In genomic region chr14:8172507-8173410, GRCm38 (mm10) we compare ENCODE assay signal across 8 mouse cellular contexts. TPM values are rescaled to one million over a fixed set of nuclear protein-coding genes. Genes with fewer than 3 reads are reported as not detected.
A peak's percentile ranks its signal among the peaks of the same experiment; 100 is the strongest.
DNase-seq lines count a peak whose midpoint lies in the region; ATAC-seq and TF ChIP-seq lines count a peak whose summit lies in the region.

Gene Pdhb, minus strand, starts transcription at chr14:8173025.

- no peaks in the 10 kb centered on the region for H3K27me3 ChIP-seq in embryonic facial prominence, embryonic 15.5 days
- no peaks in the 10 kb centered on the region for H3K27me3 ChIP-seq in limb, embryonic 14.5 days (ENCODE audit: control insufficient read depth, insufficient read depth, low read length)
- H3K27me3 ChIP-seq in midbrain, postnatal 0 days (ENCODE audit: insufficient read depth, low read length): no peaks in the 10 kb centered on the region

- under 1% methylated on average over 64 of the region's 64 CpGs for WGBS in bone marrow, adult 2 months
- WGBS in embryonic facial prominence, embryonic 15.5 days: under 1% methylated on average over 62 of the region's 64 CpGs
- WGBS in limb, embryonic 14.5 days: under 1% methylated on average over 62 of the region's 64 CpGs
- under 1% methylated on average over 64 of the region's 64 CpGs for WGBS in midbrain, postnatal 0 days

- DNase-seq in 416B (ENCODE audit: low read depth): peak; percentile 99
- peak; percentile 100 for DNase-seq in heart, adult 8-10 months (ENCODE audit: low spot score)
- DNase-seq in kidney, adult 9 months: peak; percentile 100
- peak; percentile 99 for DNase-seq in limb, embryonic 14.5 days (ENCODE audit: low spot score)
- DNase-seq in midbrain, postnatal 0 days (ENCODE audit: low spot score): peak; percentile 100
- peak; percentile 96 to 99 for DNase-seq in spleen, postnatal 14 days (ENCODE audit: low spot score in 2 of 2)

- peak within 1 kb of the TSS; percentile 87 for H3K4me2 ChIP-seq in embryonic facial prominence, embryonic 15.5 days (replicated peaks)
- H3K4me2 ChIP-seq in limb, embryonic 14.5 days (replicated peaks; ENCODE audit: low read depth, low read length, severe bottlenecking): peak within 1 kb of the TSS; percentile 64
- H3K4me2 ChIP-seq in midbrain, postnatal 0 days (ENCODE audit: low read depth, low read length, poor library complexity, severe bottlenecking): peak within 1 kb of the TSS; percentile 78

- peak within 1 kb of the TSS; percentile 92 for H3K9ac ChIP-seq in embryonic facial prominence, embryonic 15.5 days
- H3K9ac ChIP-seq in limb, embryonic 14.5 days (ENCODE audit: low read depth, low read length, severe bottlenecking): peak within 1 kb of the TSS; percentile 85
- H3K9ac ChIP-seq in midbrain, postnatal 0 days (replicated peaks; ENCODE audit: low read length, poor library complexity, severe bottlenecking): peak within 1 kb of the TSS; percentile 83

- H3K9me3 ChIP-seq in embryonic facial prominence, embryonic 15.5 days (replicated peaks): no peaks in the 10 kb centered on the region
- H3K9me3 ChIP-seq in limb, embryonic 14.5 days (ENCODE audit: control insufficient read depth, low read length): no peaks in the 10 kb centered on the region
- H3K9me3 ChIP-seq in midbrain, postnatal 0 days (ENCODE audit: low read length): no peaks in the 10 kb centered on the region

- peak; percentile 65 for TF ChIP-seq POLR2A in bone marrow, adult 2 months (IDR thresholded peaks at IDR 0.05; ENCODE audit: borderline replicate concordance, control insufficient read depth, low read depth, low read length)
- TF ChIP-seq POLR2A in limb, embryonic 14.5 days (IDR thresholded peaks at IDR 0.05; ENCODE audit: borderline replicate concordance, extremely low read depth, insufficient read depth, insufficient read length): peak; percentile 13; the same call in 1 of the 2 replicates

- H3K4me1 ChIP-seq in bone marrow, adult 2 months (ENCODE audit: control insufficient read depth, insufficient read depth, low read length): peaks cover 3% of the 10 kb centered on the region; the same call in 1 of the 2 replicates
- H3K4me1 ChIP-seq in embryonic facial prominence, embryonic 15.5 days: peaks cover 7% of the 10 kb centered on the region
- peaks cover 7% of the 10 kb centered on the region; the same call in 1 of the 2 replicates for H3K4me1 ChIP-seq in limb, embryonic 14.5 days (ENCODE audit: control insufficient read depth, insufficient read depth, low read length)
- H3K4me1 ChIP-seq in midbrain, postnatal 0 days (ENCODE audit: insufficient read depth, low read length): peaks cover 6% of the 10 kb centered on the region; the same call in 1 of the 2 replicates

- H3K4me3 ChIP-seq in bone marrow, adult 2 months (replicated peaks; ENCODE audit: control insufficient read depth, low read depth, low read length): peak within 1 kb of the TSS; percentile 95
- H3K4me3 ChIP-seq in embryonic facial prominence, embryonic 15.5 days (replicated peaks): peak within 1 kb of the TSS; percentile 87
- peak within 1 kb of the TSS; percentile 71 for H3K4me3 ChIP-seq in limb, embryonic 14.5 days (replicated peaks; ENCODE audit: low read length)
- H3K4me3 ChIP-seq in midbrain, postnatal 0 days (ENCODE audit: low read depth, low read length): peak within 1 kb of the TSS; percentile 84

- peaks cover 22% of the 10 kb centered on the region for H3K36me3 ChIP-seq in embryonic facial prominence, embryonic 15.5 days
- peaks cover 31% of the 10 kb centered on the region for H3K36me3 ChIP-seq in limb, embryonic 14.5 days (ENCODE audit: control insufficient read depth, insufficient read depth, low read length)
- H3K36me3 ChIP-seq in midbrain, postnatal 0 days (ENCODE audit: insufficient read depth, low read length): peaks cover 15% of the 10 kb centered on the region

- TF ChIP-seq CTCF in bone marrow, adult 2 months (IDR thresholded peaks at IDR 0.05; ENCODE audit: control insufficient read depth, insufficient read depth, low read length): 0 out of 2 replicates have a peak, but pooled peaks have one; percentile 11
- TF ChIP-seq CTCF in midbrain, postnatal 0 days (IDR thresholded peaks at IDR 0.05): no peak; the same call in 1 of the 2 replicates

- ATAC-seq in embryonic facial prominence, embryonic 15.5 days (ENCODE audit: insufficient number of reproducible peaks, low FRiP score, low TSS enrichment, low read depth): peak; percentile 99
- ATAC-seq in limb, embryonic 14.5 days (ENCODE audit: low FRiP score, low read depth): peak; percentile 100
- peak; percentile 100 for ATAC-seq in midbrain, postnatal 0 days (ENCODE audit: low FRiP score)

- H3K27ac ChIP-seq in bone marrow, adult 2 months (ENCODE audit: control insufficient read depth, insufficient read depth, low read depth, low read length, poor library complexity): peak within 1 kb of the TSS; percentile 86
- peak within 1 kb of the TSS; percentile 77 for H3K27ac ChIP-seq in embryonic facial prominence, embryonic 15.5 days (replicated peaks)
- peak within 1 kb of the TSS; percentile 68; the same call in 1 of the 2 replicates for H3K27ac ChIP-seq in limb, embryonic 14.5 days (replicated peaks; ENCODE audit: low read depth, low read length)
- H3K27ac ChIP-seq in midbrain, postnatal 0 days (ENCODE audit: low read depth, low read length): peak within 1 kb of the TSS; percentile 87

RNA-seq across cellular contexts. Expression of gene Pdhb, which starts in this region (rescaled TPM):
- polyA plus RNA-seq in bone marrow, adult 2 months (2011; ENCODE audit: insufficient read depth, insufficient read length, low replicate concordance, missing spikeins): 60.0 and 77.9 TPM in 2 replicates
- 184 and 195 TPM in 2 replicates for polyA plus RNA-seq in embryonic facial prominence, embryonic 15.5 days (2015; fragmentation: Nextera tagmentation; extraction: Ambion mirVana)
- 100 to 1,000 TPM; 726 to 851 (median 790) TPM for total RNA-seq in heart, adult 8-10 months (2022)
- polyA plus RNA-seq in limb, embryonic 14.5 days (2012; rRNA removed): 133 and 152 TPM in 2 replicates
- 175 and 183 TPM in 2 replicates for polyA plus RNA-seq in limb, embryonic 14.5 days (2014; fragmentation: Nextera tagmentation; extraction: Ambion mirVana)
- 153 and 192 TPM in 2 replicates for total RNA-seq in midbrain, postnatal 0 days (2014; rRNA removed)
- polyA plus RNA-seq in midbrain, postnatal 0 days (2015; fragmentation: Nextera tagmentation; extraction: Ambion mirVana): 256 and 264 TPM in 2 replicates

Comparison
In these comparisons a context has a peak if more than half of its experiments do, and no peak if none do; other contexts are left out.
1. Peak in every context shown above with its lines: DNase-seq, ATAC-seq, H3K4me3 ChIP-seq and H3K27ac ChIP-seq.